Mouse (Mus musculus): ENCODE results near the gene Olfr616.
"Not testable (repeated sequence)": the region's sequence is repeated elsewhere in the genome, so short reads cannot be mapped to it uniquely, and the experiment has no call there.

- TF ChIP-seq CTCF (IDR thresholded peaks at IDR 0.05; ENCODE audit: low read depth, low read length); POLR2A (IDR thresholded peaks at IDR 0.05; ENCODE audit: insufficient read depth, low read length): not testable (repeated sequence)
Measured at GRCm38 (mm10) chr7:103520746-103521145, 48.2 kb downstream of the Olfr616 start, which contains the start of gene Olfr611.
